Mouse (Mus musculus): ENCODE data around the gene Slc16a4.
"Not testable (repeated sequence)": the region's sequence is repeated elsewhere in the genome, so short reads cannot be mapped to it uniquely, and the experiment has no call there.

The Slc16a4 gene

GRCm38 (mm10) chr3:107295672-107296360 is 4.8 kb downstream of the Slc16a4 start:
- no peak for DNase-seq (ENCODE audit: low spot score in 2 of 2)

GRCm38 (mm10) chr3:107296917-107297316 is 5.9 kb downstream of the Slc16a4 start:
- not testable (repeated sequence) for DNase-seq (ENCODE audit: low spot score in 2 of 2)

DNA sequence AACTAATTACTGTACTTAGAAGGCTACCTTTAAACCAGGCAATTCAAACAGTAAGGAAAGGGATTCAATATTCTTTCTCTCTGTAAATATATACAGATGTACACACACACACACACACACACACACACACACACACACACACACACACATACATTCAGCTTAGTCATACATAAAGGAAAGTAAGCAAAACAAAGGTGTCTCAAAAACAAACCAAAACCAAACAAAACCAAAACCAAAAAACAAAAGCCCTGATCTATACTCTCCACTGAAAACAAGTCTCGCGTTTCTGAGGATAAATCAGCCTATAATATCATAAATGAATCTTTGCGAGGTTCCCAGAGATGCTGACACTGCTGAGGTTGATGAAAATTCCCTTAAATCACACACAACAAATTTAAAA is 26.3 kb downstream of the Slc16a4 start:
- DNase-seq (ENCODE audit: low spot score in 2 of 2): no peak

- no peak for DNase-seq (ENCODE audit: low spot score in 2 of 2)
Measured at GRCm38 (mm10) chr3:107321141-107321540, 30.1 kb downstream of the Slc16a4 start.

GRCm38 (mm10) chr3:107321776-107322175 is 30.7 kb downstream of the Slc16a4 start:
- no peak for DNase-seq (ENCODE audit: low spot score in 2 of 2)

GRCm38 (mm10) chr3:107326442-107326841 is 35.4 kb downstream of the Slc16a4 start:
- no peak for DNase-seq (ENCODE audit: low spot score in 2 of 2)

GRCm38 (mm10) chr3:107330503-107331424 is 39.7 kb downstream of the Slc16a4 start:
- no peak for DNase-seq (ENCODE audit: low spot score in 2 of 2)

GRCm38 (mm10) chr3:107331746-107332126 is 40.7 kb downstream of the Slc16a4 start:
- no peak for DNase-seq (ENCODE audit: low spot score in 2 of 2)

DNA sequence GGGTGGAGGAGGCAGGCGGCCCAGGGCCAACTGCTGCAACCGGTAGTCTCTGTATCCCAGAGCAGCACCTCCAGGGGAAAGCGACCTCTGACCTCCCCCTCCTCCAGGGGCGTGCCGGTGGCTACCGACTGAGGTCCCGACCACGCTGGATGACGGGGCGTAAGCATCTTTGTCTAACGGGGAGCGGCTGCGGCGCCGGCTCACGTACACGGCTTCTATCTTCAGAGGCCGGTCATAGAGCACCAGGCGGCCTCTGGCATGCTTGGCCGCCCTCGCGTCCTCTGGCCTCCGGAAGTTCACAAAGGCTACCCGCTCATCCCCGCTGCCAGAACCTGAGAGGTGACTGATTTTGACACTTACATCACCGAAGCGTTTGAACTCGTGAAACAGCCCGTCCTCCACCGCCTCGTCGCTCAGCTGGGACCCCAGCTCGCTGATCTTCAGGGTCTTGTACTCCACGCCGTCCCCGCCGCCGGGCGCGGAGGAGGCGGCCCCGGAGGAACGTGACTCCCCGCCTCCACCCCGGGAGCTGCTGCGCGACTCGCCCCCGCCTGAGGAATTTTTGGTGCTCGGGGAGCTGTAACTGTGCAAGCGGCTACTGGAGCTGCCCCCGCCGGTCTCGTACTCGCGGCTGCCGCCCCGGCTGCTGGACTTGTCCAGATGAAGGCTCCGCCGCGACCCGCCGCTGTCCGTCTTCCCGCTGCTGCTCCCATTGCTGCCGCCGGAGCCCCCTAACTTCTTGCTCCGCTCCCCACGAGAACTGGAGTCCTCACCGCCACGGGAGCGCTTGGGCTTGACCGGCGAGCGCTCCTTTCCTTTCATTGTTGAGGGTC is 41.3 kb downstream of the Slc16a4 start:
- DNase-seq (ENCODE audit: low spot score in 2 of 2): peak in 1 of 2 experiments; percentile 26

DNA sequence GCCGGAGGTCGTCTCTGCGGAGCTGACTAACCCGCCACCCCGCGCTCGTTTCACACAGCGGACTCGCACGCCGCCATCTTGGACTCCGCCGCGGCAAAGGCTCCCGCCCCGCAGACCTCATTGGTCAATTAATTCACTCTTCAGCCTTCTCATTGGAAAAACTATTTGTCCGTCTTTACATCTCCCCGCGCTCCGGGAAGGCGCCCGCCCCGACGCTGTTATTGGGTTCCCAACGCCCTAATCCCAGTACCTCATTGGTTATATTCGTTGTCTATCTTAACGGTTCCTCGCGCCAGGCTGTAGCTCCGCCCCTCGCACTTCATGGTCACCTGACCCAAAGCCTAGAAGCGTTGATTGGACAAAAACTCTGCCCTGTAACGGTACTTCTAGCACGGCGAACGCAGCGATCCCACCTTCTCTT is 41.9 kb downstream of the Slc16a4 start:
- peak; percentile 79 to 91 for DNase-seq (ENCODE audit: low spot score in 2 of 2)

- peak; percentile 76 to 92 for DNase-seq (ENCODE audit: low spot score in 2 of 2)
Measured at GRCm38 (mm10) chr3:107333381-107334201, 42.6 kb downstream of the Slc16a4 start, which contains the start of gene Rbm15. TSS of gene Rbm15 (minus strand) at chr3:107333673.

- no peak for DNase-seq (ENCODE audit: low spot score in 2 of 2)
Measured at GRCm38 (mm10) chr3:107334202-107334934, 43.3 kb downstream of the Slc16a4 start.

GRCm38 (mm10) chr3:107343971-107344370 is 52.9 kb downstream of the Slc16a4 start:
- DNase-seq (ENCODE audit: low spot score in 2 of 2): no peak

GRCm38 (mm10) chr3:107345033-107345725 is 54.1 kb downstream of the Slc16a4 start:
- no peak for DNase-seq (ENCODE audit: low spot score in 2 of 2)

DNA sequence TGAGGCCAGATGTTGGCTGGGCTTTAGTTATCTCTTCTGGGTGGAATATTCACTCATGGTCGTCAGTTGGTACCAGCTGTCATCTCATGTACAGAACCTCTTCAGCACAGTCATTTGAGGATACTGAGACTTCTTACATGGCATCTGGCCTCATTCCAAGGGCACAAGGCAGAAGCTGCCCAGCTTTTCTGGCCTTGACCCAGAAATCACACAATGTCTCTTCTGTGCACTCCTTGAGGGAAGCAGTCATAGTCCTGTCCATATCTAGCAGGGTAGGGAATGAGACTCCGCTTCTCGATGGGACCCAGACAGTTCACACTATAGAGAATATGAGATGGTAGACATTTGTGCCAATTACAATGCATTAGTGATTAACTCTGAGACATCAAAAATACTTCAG is 58.0 kb downstream of the Slc16a4 start:
- peak in 1 of 2 experiments; percentile 53 for DNase-seq (ENCODE audit: low spot score in 2 of 2)

GRCm38 (mm10) chr3:107351706-107352105 is 60.7 kb downstream of the Slc16a4 start:
- DNase-seq (ENCODE audit: low spot score in 2 of 2): no peak

GRCm38 (mm10) chr3:107355618-107356260 is 64.7 kb downstream of the Slc16a4 start:
- no peak for DNase-seq (ENCODE audit: low spot score in 2 of 2)

- peak; percentile 65 to 85 for DNase-seq (ENCODE audit: low spot score in 2 of 2)
Measured at GRCm38 (mm10) chr3:107356964-107357441, 66.0 kb downstream of the Slc16a4 start.

DNA sequence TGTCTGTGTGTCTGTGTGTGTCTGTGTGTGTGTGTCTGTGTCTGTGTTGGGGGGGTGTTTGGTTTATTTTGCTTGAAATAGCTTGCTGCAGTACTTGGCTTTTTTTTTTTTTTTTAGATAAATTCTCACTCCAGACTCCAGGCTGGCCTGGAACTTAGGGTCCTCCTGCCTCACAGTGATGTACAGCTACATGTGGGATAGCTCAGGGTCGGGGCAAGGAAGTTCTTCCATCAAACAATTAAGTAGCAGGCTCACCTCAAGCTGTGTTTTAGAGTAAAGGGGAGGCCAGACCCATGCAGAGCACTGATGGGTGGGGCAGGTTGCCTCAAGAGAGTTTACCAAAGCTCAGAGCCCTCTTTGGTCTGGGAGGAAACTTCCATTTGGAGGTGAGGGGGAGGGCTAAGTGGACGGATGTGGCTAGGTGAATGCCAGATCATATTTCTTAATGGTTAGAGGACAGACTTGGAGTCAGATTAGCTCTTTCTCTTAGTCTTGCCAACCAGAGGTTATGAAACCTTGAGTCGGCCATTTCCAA is 66.7 kb downstream of the Slc16a4 start:
- no peak for DNase-seq (ENCODE audit: low spot score in 2 of 2)
